Comparison of ENCODE assay signal across 8 mouse cellular contexts in the genomic region with DNA sequence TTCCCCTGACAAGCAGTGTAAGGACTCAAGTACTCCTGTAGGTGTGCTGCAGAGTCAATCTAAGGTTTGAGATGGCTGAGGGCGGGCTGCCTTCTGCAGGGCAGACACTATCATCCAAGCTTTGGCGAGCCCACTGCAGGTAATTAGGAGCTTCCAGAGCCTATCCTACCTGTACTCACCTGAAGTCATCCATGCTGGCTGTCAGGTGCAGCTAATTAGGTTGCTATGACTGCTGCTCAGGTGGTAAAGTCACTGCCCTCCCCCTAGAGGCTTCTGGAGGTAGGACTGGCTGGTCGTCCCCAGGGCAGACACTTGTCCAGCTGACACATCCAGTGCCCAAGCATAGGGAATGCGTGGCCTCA. TPM values are rescaled to one million over a fixed set of nuclear protein-coding genes. Genes with fewer than 3 reads are reported as not detected.
A peak's percentile ranks its signal among the peaks of the same experiment; 100 is the strongest.
DNase-seq lines count a peak whose midpoint lies in the region; ATAC-seq and TF ChIP-seq lines count a peak whose summit lies in the region.

No protein-coding gene starts in this region.

- peak; percentile 30; the same call in 1 of the 2 replicates for TF ChIP-seq CTCF in bone marrow, adult 2 months (IDR thresholded peaks at IDR 0.05; ENCODE audit: control insufficient read depth, insufficient read depth, low read length)

- ATAC-seq in forebrain, embryonic 15.5 days (replicated peaks): peak; percentile 21; the same call in 1 of the 2 replicates
- 0 out of 2 replicates have a peak, but pooled peaks have one; percentile 14 for ATAC-seq in kidney, embryonic 15.5 days (replicated peaks; ENCODE audit: low FRiP score)
- no peak for ATAC-seq in activated CD4-positive, CD25-positive, alpha-beta regulatory T cell, adult 4 months

- TF ChIP-seq POLR2A in bone marrow, adult 2 months (IDR thresholded peaks at IDR 0.05; ENCODE audit: borderline replicate concordance, control insufficient read depth, low read depth, low read length): no peak

- H3K4me2 ChIP-seq in forebrain, embryonic 15.5 days (replicated peaks): no peak overlapping the region
- H3K4me2 ChIP-seq in kidney, embryonic 15.5 days: no peak overlapping the region

- peak; percentile 22 for DNase-seq in right cerebral cortex, adult 18-20 months
- DNase-seq in right cerebral cortex, postnatal 14 days: no peak
- DNase-seq in lung, postnatal 14 days: peak; percentile 41
- DNase-seq in splenic B cell, adult 2 months (ENCODE audit: low read depth, low spot score): peak; percentile 54

- WGBS in bone marrow, adult 2 months: 72% methylated on average over 4 of the region's 4 CpGs
- 55% methylated on average over 4 of the region's 4 CpGs for WGBS in forebrain, embryonic 15.5 days
- WGBS in kidney, embryonic 15.5 days: 51% methylated on average over 4 of the region's 4 CpGs

- no peak overlapping the region for H3K9ac ChIP-seq in forebrain, embryonic 15.5 days (replicated peaks)
- 0 out of 2 replicates have a peak overlapping the region, but pooled peaks have one; percentile 1 for H3K9ac ChIP-seq in kidney, embryonic 15.5 days

- H3K4me3 ChIP-seq in bone marrow, adult 2 months (replicated peaks; ENCODE audit: control insufficient read depth, low read depth, low read length): no peak overlapping the region
- H3K4me3 ChIP-seq in forebrain, embryonic 15.5 days: no peak overlapping the region
- no peak overlapping the region for H3K4me3 ChIP-seq in kidney, embryonic 15.5 days (replicated peaks)

- no peaks in the 10 kb centered on the region for H3K27me3 ChIP-seq in forebrain, embryonic 15.5 days
- H3K27me3 ChIP-seq in kidney, embryonic 15.5 days: peaks cover 16% of the 10 kb centered on the region; the same call in 1 of the 2 replicates
- no peaks in the 10 kb centered on the region for H3K27me3 ChIP-seq in splenic B cell, adult 2 months (ENCODE audit: control insufficient read depth, insufficient read depth, low read length, poor library complexity, severe bottlenecking)

- H3K27ac ChIP-seq in bone marrow, adult 2 months (ENCODE audit: control insufficient read depth, insufficient read depth, low read depth, low read length, poor library complexity): no peak overlapping the region
- H3K27ac ChIP-seq in forebrain, embryonic 15.5 days (replicated peaks): peak overlapping the region; percentile 41
- H3K27ac ChIP-seq in kidney, embryonic 15.5 days: peak overlapping the region; percentile 60

- no peaks in the 10 kb centered on the region for H3K4me1 ChIP-seq in bone marrow, adult 2 months (ENCODE audit: control insufficient read depth, insufficient read depth, low read length)
- H3K4me1 ChIP-seq in forebrain, embryonic 15.5 days: peaks cover 36% of the 10 kb centered on the region
- peaks cover 36% of the 10 kb centered on the region for H3K4me1 ChIP-seq in kidney, embryonic 15.5 days

- H3K36me3 ChIP-seq in forebrain, embryonic 15.5 days: peaks cover 56% of the 10 kb centered on the region
- H3K36me3 ChIP-seq in kidney, embryonic 15.5 days: peaks cover 57% of the 10 kb centered on the region
- H3K36me3 ChIP-seq in splenic B cell, adult 2 months (ENCODE audit: control insufficient read depth, insufficient read depth, low read length, poor library complexity, severe bottlenecking): peaks cover 17% of the 10 kb centered on the region

- H3K9me3 ChIP-seq in forebrain, embryonic 15.5 days: no peaks in the 10 kb centered on the region
- H3K9me3 ChIP-seq in kidney, embryonic 15.5 days (replicated peaks): no peaks in the 10 kb centered on the region

RNA-seq across cellular contexts. Expression of a gene that starts 28.5 kb away (rescaled TPM):
- 3.6 and 5.0 TPM in 2 replicates for polyA plus RNA-seq in bone marrow, adult 2 months (2011; ENCODE audit: insufficient read depth, insufficient read length, low replicate concordance, missing spikeins)
- polyA plus RNA-seq in forebrain, embryonic 15.5 days (2015; fragmentation: Nextera tagmentation; extraction: Ambion mirVana): 13.7 and 14.6 TPM in 2 replicates
- polyA plus RNA-seq in kidney, embryonic 15.5 days (2015; fragmentation: Nextera tagmentation; extraction: Ambion mirVana): 21.3 and 23.9 TPM in 2 replicates
- not detected for polyA plus RNA-seq in activated CD4-positive, CD25-positive, alpha-beta regulatory T cell, adult 4 months (2017; shearing (Covaris generic))

RNA-seq across cellular contexts. Expression of a gene that starts 32.0 kb away (rescaled TPM):
- polyA plus RNA-seq in bone marrow, adult 2 months (2011; ENCODE audit: insufficient read depth, insufficient read length, low replicate concordance, missing spikeins): 97.6 and 118 TPM in 2 replicates
- 283 and 284 TPM in 2 replicates for polyA plus RNA-seq in forebrain, embryonic 15.5 days (2015; fragmentation: Nextera tagmentation; extraction: Ambion mirVana)
- 194 and 207 TPM in 2 replicates for polyA plus RNA-seq in kidney, embryonic 15.5 days (2015; fragmentation: Nextera tagmentation; extraction: Ambion mirVana)
- polyA plus RNA-seq in activated CD4-positive, CD25-positive, alpha-beta regulatory T cell, adult 4 months (2017; shearing (Covaris generic)): 100 to 1,000 TPM; 299 to 310 TPM

RNA-seq across cellular contexts. Expression of a gene that starts 59.3 kb away (rescaled TPM):
- polyA plus RNA-seq in bone marrow, adult 2 months (2011; ENCODE audit: insufficient read depth, insufficient read length, low replicate concordance, missing spikeins): not detected in 2 replicates
- polyA plus RNA-seq in forebrain, embryonic 15.5 days (2015; fragmentation: Nextera tagmentation; extraction: Ambion mirVana): 1.7 and 1.8 TPM in 2 replicates
- 3.9 and 4.6 TPM in 2 replicates for polyA plus RNA-seq in kidney, embryonic 15.5 days (2015; fragmentation: Nextera tagmentation; extraction: Ambion mirVana)
- 1 to 10 TPM in 1 of 2 experiments, not detected in 1; 1.1 TPM for polyA plus RNA-seq in activated CD4-positive, CD25-positive, alpha-beta regulatory T cell, adult 4 months (2017; shearing (Covaris generic))
